Mouse (Mus musculus): Measurements from ENCODE around the gene Olfr339. TPM values are rescaled to one million over a fixed set of nuclear protein-coding genes. Genes with fewer than 3 reads are reported as not detected.

The Olfr339 gene
- polyA plus RNA-seq (2021; fragmentation: Nextera tagmentation), result not detected in 2 replicates
- long read RNA-seq, experiment 1, result 0 reads
- long read RNA-seq, experiment 2, result 0 reads

GRCm38 (mm10) chr2:36418647-36419046 lies at the start of gene Olfr339:
Gene Olfr339, plus strand, starts transcription at chr2:36418947.

GRCm38 (mm10) chr2:36373219-36373618 lies 45.5 kb upstream of the Olfr339 start, which contains the start of gene Olfr338:
Gene Olfr338, plus strand, starts transcription at chr2:36373519.

GRCm38 (mm10) chr2:36452287-36452686 lies 33.5 kb downstream of the Olfr339 start, which contains the start of gene Olfr340:
Gene Olfr340, plus strand, starts transcription at chr2:36452587.

Other genes with a start within 250 kb of the Olfr339 start
- 13.2 and 14.0 TPM in 2 replicates for gene Ptgs1, start 188.5 kb upstream of the Olfr339 start, polyA plus RNA-seq (2021; fragmentation: Nextera tagmentation)
- gene Olfr338, start 45.4 kb upstream of the Olfr339 start, polyA plus RNA-seq (2021; fragmentation: Nextera tagmentation), result not detected in 2 replicates
- gene Olfr340, start 33.6 kb downstream of the Olfr339 start, polyA plus RNA-seq (2021; fragmentation: Nextera tagmentation), result not detected in 2 replicates
- not detected in 2 replicates for gene Olfr341, start 63.5 kb downstream of the Olfr339 start, polyA plus RNA-seq (2021; fragmentation: Nextera tagmentation)
- not detected in 2 replicates for gene Olfr342, start 106.1 kb downstream of the Olfr339 start, polyA plus RNA-seq (2021; fragmentation: Nextera tagmentation)
- gene Olfr344, start 147.7 kb downstream of the Olfr339 start, polyA plus RNA-seq (2021; fragmentation: Nextera tagmentation), result not detected in 2 replicates
- not detected in 2 replicates for gene Olfr345, start 221.1 kb downstream of the Olfr339 start, polyA plus RNA-seq (2021; fragmentation: Nextera tagmentation)

Data from left cerebral cortex, adult 6 months (tissue).